Mouse (Mus musculus): ENCODE measurements around the gene Srarp.

Gene Srarp

DNA sequence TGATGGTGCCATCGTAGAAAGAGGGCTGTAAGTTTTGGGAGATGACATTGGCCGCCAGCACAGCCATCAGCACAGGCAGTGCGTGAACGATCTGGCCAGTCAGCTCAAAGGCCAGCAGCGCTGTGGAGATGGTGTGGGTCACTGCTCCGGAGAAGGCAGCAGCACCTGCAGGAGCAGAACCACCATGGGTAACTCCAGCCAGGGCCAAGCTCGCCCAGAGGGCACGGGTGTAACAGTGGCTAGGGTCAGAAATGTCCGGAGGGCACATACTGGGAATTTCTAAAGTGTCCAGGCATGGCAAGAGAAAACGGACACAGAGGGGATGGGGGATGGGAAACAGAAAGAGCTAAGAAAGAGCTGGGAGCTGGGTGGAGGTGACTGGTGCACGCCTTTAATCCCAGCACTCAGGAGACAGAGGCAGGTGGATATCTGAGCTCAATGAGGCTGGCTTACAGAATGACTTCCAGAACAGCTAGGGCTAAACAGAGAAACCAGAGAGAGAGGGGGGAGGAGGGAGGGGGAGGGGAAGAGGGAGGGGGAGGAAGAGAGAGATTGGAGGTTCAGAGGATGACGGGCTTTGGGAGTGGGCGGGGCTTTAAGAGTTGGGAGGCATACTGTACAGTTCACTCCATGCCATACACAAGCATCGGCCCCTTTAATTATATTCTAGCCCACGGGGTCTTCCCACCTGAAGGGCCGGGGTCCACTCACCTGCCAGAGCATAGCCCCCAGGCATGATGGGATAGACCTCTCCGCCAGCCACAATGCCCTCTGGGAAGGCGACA lies 46.3 kb downstream of the Srarp start:
- DNase-seq (ENCODE audit: low spot score in 2 of 2): no peak

DNA sequence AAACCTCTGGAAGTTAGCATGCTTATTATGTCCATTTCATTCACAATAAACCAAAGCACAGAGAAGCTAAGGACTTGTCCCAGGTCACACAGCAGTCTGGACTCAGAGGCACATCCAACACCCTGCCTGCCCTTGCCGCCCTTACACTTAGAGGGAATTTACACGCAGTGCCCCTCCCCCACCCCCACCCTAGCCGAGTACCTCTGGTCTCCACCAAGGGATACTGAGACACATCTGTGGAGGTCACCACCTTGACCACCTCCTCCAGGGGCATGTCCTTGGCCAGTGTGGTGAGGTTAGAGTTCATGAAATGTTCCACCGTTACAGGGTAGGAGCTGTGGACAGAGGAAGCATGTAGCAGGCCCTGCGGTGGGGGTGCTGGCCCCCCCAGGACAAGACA lies 48.0 kb downstream of the Srarp start:
- DNase-seq (ENCODE audit: low spot score in 2 of 2): no peak

DNA sequence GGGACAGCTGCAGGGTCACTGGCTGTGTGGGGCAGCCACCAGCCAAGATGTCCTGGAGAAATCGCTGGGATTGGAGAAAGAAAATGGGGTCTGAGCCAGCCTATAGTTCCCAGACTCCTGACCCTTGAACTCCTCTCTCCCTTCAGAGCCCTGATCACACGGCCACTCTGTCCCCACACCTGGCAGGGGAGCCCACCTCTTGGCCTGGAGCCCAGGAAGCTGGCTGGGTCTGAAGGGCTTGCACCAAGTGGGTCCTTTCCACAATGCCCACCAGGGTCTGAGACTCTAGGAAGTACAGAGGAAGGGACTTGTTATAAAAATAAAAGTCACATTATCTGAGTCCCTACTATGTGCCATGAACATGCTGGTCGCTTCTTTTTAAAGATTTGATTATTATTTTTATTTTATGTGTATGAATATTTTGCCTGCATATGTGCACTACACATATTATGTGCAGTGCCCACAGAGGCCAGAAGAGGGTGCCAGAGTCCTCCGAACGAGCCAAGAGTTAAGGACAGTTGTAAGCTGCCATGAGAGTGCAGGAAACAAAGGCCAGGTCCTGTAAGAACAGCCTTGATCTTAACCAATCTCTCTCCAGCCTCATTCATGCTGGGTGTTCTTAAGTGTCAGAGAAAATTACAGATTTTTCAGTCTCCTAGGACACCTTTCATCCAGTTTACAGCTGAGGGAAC lies 48.7 kb downstream of the Srarp start:
- peak in 1 of 2 experiments; percentile 81 for DNase-seq (ENCODE audit: low spot score in 2 of 2)

DNA sequence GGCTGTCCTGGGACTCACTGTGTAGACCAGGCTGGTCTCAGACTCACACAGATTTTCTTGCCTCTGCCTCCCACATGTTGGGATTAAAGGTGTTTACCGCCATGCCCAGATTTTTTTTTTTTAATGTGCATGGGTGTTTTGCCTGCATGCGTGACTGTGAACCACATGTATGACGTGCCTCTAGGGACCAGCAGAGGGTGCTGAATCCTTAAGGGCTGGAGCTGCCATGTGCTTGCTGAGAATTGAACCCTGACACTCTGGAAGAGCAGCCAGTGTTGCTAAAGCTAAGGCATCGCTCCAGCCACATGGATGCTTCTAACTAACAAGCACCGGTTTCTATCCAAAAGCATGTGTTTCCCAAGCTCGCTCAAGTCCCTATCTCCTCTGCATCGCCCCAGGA lies 49.8 kb downstream of the Srarp start:
- no peak for DNase-seq (ENCODE audit: low spot score in 2 of 2)

DNA sequence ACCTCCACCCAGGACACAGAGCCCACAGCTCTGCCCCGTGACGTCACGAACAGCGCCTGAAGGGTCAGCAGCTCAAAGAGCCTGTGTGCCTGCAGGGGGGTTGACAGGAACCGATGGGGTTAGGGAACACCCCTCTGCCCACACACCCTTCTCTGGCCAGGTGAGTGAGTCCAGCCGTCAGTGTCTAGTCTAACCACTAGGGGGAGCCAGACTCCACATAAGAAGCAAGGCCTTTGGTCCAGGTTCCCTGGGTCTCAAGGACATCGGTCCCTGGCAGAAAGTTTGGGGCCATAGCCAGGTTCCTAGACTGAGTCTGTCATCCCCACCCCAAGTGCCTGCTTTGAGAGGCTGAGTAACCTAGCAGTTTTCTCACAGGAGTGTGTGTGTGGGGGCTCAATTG lies 50.6 kb downstream of the Srarp start:
- no peak for DNase-seq (ENCODE audit: low spot score in 2 of 2)

Data from urinary bladder, postnatal 4 days (tissue).